Mouse (Mus musculus) adrenal gland, postnatal 36 days (tissue): ENCODE data around the gene Cuzd1. TPM values are rescaled to one million over a fixed set of nuclear protein-coding genes. Genes with fewer than 3 reads are reported as not detected.

ENCODE experiments used
- DNase-seq, 2 experiments: peaks; one replicate each; pipeline ENCODE4 v3.0.0; 2021; ENCODE audit warnings: mixed read lengths in 1 of 2
- long read RNA-seq, 2 experiments: library from polyadenylated mRNA; stranded (forward); transcript quantifications; one replicate each; pipeline ENCODE4 v2.0.0; 2021; ENCODE audit warnings: borderline sequencing depth in 2 of 2
- total RNA-seq, 2 experiments: library from RNA; stranded (reverse); gene quantifications; 2 replicates each; pipeline ENCODE4 v1.2.3; 2021

The Cuzd1 gene
- not detected for total RNA-seq
- long read RNA-seq, experiment 1: 0 reads
- long read RNA-seq, experiment 2, partial matches to known transcripts: 0 of 3 reads
- long read RNA-seq, experiment 2, other reads (novel, unspliced or antisense): 0 of 3 reads

DNA sequence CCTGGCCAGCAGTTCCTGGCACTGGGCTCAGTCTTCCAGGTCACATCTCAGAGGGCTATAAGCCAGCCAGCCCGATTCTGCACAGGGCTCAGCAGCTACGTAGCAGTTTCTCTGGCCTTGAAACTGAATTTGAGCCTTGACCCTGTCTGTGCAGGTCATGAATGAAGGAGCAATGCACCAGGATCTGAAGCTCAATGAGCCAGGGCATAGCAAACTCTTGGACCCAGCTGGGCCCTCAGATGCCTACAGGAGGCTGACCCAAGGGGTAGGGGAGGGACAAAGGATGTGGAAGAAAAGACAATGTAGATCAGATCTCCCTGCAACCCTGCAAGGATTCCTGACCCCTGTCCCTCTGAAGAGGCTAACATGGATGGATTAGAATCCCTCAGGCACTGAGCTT is at the start of gene Cuzd1:
Gene Cuzd1 (minus strand): TSS at position 101 of the 400 bp plus-strand sequence.
- DNase-seq: no peak

GRCm38 (mm10) chr7:131371470-131371860 is 49.4 kb upstream of the Cuzd1 start:
- no peak for DNase-seq

GRCm38 (mm10) chr7:131370648-131371469 is 48.8 kb upstream of the Cuzd1 start, which contains the start of gene Pstk:
TSS of gene Pstk (plus strand) at chr7:131371141.
- peak; percentile 93 to 94 for DNase-seq

DNA sequence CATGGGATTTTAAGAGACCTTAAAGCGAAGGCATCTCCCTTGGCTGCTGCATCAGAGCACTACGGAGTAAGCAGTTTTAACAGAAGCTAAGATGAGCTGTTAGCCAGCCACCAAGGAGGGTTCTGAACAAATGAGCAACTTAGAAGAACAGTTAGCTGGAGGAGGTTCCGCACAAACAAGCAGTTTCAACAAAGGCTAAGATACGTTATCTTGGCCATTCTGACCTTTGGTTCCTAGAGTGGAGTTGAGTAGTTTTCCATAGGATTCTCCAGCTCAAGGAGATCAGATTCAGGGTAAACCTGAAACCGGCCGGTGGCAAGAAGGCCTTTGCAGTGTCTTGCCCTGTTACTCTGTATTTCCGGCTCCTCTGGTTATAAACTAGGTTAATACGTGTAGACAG is 42.0 kb upstream of the Cuzd1 start:
- no peak for DNase-seq

DNA sequence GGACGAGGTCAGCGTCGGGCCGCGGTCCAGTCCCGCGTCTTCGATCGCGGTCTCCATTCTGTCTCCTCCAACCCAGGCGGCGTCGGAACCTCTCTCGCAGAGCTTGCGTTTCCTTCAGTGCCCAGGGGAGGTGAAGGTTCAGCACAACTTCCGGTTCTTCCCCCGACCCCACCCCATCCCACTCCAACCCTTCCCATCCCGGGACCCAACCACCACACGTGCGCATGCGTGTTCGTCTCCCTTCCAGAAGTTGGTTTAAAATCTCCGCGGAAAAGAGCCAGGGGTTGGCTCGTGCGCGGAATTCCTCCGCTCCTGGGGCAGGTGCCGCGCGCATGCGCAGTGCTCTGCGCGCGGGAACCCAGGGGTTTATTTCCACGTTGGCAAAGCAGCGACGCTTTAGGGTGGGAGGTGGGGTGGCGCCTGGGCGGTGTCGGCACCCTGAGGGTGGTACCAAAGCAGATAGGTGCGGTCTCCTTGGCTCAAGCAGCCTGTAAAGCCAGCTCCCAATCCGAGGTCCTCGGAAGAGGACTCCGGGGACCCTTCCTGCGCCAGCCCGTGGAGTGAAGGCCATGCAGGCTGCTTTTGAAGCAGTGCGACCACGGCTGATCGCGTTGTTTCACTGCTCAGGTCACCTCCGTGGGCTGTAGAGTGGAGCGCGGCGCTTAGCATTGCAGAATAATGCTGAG is 40.7 kb upstream of the Cuzd1 start, which contains the start of gene 2310057M21Rik:
Gene 2310057M21Rik (minus strand): TSS at position 145 of the 686 bp plus-strand sequence.
- peak; percentile 96 for DNase-seq

DNA sequence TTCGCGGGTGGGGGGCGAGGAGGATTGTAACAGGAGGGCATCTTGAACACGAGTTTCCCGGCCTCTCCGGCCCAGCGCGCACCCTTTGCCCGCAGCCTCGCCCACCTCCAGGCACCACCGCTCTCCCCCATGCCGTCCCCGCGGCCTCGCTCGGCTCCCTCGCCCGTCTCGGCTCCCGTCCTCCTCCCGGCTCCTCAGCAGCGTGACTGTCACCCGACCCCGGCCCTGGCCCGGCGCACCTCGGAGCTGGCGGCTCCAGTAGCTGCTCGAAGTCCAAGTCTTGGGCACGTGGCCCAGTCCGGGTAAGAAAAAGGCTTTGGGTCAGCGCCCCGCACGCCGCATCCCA is 40.1 kb upstream of the Cuzd1 start:
- DNase-seq: no peak

DNA sequence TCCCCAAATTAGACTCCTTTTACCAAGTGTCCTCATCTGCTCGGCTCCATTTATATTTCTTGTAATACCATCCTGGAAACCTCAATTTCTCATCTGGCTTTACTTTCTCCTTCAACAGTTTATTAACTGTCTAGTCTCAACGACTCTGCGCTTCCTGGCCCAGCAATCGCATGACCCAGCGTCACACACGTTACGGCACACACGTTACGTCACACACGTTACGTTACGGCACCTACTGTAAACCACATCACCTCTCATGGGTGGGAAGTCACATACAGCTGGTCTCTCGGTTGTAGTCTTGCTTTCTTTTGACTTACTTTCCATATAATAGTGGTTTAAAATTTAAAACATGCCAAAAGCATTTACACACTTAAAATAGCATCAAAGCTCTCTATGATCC is 34.0 kb upstream of the Cuzd1 start:
- DNase-seq: no peak

GRCm38 (mm10) chr7:131345856-131346541 is 23.9 kb upstream of the Cuzd1 start:
- no peak for DNase-seq

DNA sequence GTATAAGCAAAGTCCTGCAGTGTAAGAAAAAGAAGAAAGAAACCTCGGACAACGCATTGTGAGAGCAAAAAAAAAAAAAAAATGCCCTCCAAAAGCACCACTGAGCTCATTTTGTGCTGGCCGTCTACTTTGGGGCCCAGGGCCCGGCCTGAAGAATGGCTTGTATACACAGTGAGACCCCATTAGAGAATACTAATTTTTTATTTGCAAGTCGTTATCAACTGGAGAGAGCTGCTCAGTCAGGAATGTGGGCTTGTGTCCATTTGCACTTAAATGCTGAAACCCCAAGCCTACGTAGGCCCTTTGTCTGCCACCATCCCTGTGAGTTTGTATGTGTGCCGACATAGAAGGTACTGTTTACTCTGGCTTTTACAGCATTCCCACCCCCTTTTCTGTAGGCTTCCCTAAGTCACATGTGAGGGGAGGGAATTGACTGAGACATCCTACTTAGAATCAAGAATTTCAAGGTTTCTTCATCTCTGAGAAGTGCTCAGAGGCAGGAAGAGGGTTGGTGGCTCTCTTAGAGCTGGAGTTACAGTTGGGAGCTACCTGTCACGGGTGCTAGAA is 15.5 kb upstream of the Cuzd1 start:
- DNase-seq: no peak

GRCm38 (mm10) chr7:131333564-131333963 is 11.5 kb upstream of the Cuzd1 start, which contains the start of gene Fam24a:
TSS of gene Fam24a (plus strand) at chr7:131333864.
- DNase-seq: no peak

GRCm38 (mm10) chr7:131331688-131332087 is 9.6 kb upstream of the Cuzd1 start:
- no peak for DNase-seq

GRCm38 (mm10) chr7:131329416-131329815 is 7.3 kb upstream of the Cuzd1 start, which contains the start of gene Fam24b:
TSS of gene Fam24b (minus strand) at chr7:131329516.
- DNase-seq: no peak

GRCm38 (mm10) chr7:131327054-131327453 is 5.0 kb upstream of the Cuzd1 start:
- no peak for DNase-seq

GRCm38 (mm10) chr7:131318340-131318739 is 3.8 kb downstream of the Cuzd1 start:
- DNase-seq: no peak

DNA sequence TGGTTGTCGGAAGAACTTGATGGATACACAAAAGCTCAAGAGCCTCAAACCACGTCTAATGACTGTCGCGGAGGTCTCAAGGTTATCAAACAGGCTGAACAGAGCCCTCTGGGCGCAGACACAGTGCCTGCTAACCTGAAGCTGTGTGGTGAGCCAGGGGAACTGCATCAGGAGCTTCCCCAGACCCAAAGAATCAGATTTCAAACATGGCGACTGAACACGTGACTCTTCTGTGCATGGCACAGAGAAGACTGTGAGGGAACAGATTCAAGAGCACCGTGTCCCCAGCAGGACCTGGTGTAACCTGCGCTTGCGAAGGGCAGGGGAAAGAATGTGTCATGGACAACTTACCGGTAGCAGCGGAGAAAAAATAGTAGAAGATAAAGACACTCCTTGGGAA is 4.5 kb downstream of the Cuzd1 start:
- no peak for DNase-seq

DNA sequence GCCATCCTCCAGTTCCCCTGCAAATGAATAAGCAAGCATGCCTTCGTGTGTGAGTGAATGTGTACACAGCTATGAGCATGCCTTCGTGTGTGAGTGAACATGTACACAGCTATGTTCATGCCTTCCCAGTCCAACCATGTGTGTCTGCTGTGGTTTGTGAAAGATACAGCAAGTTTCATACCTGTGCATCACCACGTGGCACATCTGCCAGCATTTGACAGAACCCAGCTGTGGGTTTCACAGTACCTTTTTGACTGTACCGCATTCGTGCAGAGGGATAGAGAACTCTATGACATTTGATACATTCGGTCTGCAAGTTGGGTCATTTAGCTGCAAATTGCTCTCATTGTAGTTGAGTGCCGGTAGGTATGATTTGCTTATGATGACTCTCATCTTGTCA is 7.6 kb downstream of the Cuzd1 start:
- DNase-seq: no peak

- no peak for DNase-seq
Measured at GRCm38 (mm10) chr7:131306733-131307132, 15.4 kb downstream of the Cuzd1 start.

- no peak for DNase-seq
Measured at GRCm38 (mm10) chr7:131303340-131303739, 18.8 kb downstream of the Cuzd1 start.

- no peak for DNase-seq
Measured at GRCm38 (mm10) chr7:131297151-131297550, 24.9 kb downstream of the Cuzd1 start.

DNA sequence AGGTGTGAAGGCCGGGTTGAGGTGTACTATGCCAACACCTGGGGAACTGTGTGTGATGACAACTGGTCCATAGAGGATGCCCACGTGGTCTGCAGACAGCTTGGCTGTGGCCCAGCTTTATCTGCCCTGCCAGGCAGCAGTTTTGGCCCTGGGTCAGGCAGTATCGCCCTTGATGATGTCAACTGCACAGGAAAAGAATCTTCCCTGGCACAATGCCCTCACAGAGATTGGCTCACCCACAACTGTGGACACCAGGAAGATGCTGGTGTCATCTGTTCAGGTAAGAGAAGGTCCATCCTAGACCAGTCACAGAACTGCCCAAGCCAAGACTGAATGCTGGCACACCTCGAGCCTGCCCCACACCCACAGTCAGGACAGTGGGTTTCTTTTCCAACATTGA is 56.2 kb downstream of the Cuzd1 start:
- peak in 1 of 2 experiments; percentile 2 for DNase-seq

GRCm38 (mm10) chr7:131264251-131264650 is 57.8 kb downstream of the Cuzd1 start:
- DNase-seq: no peak

GRCm38 (mm10) chr7:131260946-131261345 is 61.1 kb downstream of the Cuzd1 start:
- no peak for DNase-seq
